Mouse (Mus musculus): Measurements from ENCODE around the gene Mef2a. TPM values are rescaled to one million over a fixed set of nuclear protein-coding genes. Genes with fewer than 3 reads are reported as not detected.

Gene Mef2a
- polyA plus RNA-seq, 1 experiment, result 66.6 TPM

GRCm38 (mm10) chr7:67211341-67211740 lies 161.3 kb downstream of the Mef2a start:
- DNase-seq, result no peak

GRCm38 (mm10) chr7:67210004-67210833 lies 162.4 kb downstream of the Mef2a start:
- TF ChIP-seq CTCF (IDR thresholded peaks at IDR 0.05; ENCODE audit: borderline replicate concordance, control insufficient read depth, extremely low read depth, insufficient read depth, low read length, poor library complexity), result no peak
- TF ChIP-seq POLR2A (IDR thresholded peaks at IDR 0.05; ENCODE audit: control insufficient read depth, extremely low read depth, insufficient read depth, low read length, poor library complexity), result no peak
- Histone ChIP-seq H3K4me1 (replicated peaks; ENCODE audit: control insufficient read depth, insufficient read depth, low read length) (no peaks in the 10 kb centered on the region), H3K27ac (ENCODE audit: control insufficient read depth, insufficient read depth, low read length) (no peak overlapping the region), H3K27me3 (ENCODE audit: control insufficient read depth, insufficient read depth, low read length) (no peaks in the 10 kb centered on the region), H3K36me3 (ENCODE audit: control insufficient read depth, insufficient read depth, low read length) (no peaks in the 10 kb centered on the region), H3K4me3 (ENCODE audit: control insufficient read depth, insufficient read depth, low read length) (no peak overlapping the region)
- DNase-seq, result no peak
- 72% methylated on average over 6 of the region's 6 CpGs for WGBS

More at GRCm38 (mm10) chr7:67211341-67211740, 161.3 kb downstream of the Mef2a start:
- TF ChIP-seq POLR2A (IDR thresholded peaks at IDR 0.05; ENCODE audit: control insufficient read depth, extremely low read depth, insufficient read depth, low read length, poor library complexity), result no peak
- 86% methylated on average over 6 of the region's 6 CpGs for WGBS
- Histone ChIP-seq H3K4me1 (replicated peaks; ENCODE audit: control insufficient read depth, insufficient read depth, low read length) (no peaks in the 10 kb centered on the region), H3K27ac (ENCODE audit: control insufficient read depth, insufficient read depth, low read length) (no peak overlapping the region), H3K4me3 (ENCODE audit: control insufficient read depth, insufficient read depth, low read length) (no peak overlapping the region), H3K27me3 (ENCODE audit: control insufficient read depth, insufficient read depth, low read length) (no peaks in the 10 kb centered on the region), H3K36me3 (ENCODE audit: control insufficient read depth, insufficient read depth, low read length) (no peaks in the 10 kb centered on the region)

DNA sequence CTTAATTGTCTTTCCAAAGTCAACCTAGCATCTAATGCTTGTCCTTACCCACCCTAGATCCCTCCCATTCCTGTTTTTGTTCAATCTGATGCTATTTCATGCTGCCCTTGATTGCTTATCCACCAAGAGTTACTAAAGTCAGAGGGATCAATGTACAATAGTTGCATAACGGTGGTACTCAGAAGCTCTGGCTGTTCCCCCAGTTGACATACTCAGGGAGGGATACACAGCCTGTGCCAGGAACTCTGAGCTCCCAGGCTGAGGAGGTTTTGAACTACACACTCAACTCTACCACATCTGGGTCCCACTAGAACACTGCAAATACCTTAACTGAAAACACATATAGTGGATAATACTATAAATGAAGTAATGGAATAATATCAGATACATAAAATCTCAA lies 164.3 kb downstream of the Mef2a start:
- no peak for TF ChIP-seq CTCF (IDR thresholded peaks at IDR 0.05; ENCODE audit: borderline replicate concordance, control insufficient read depth, extremely low read depth, insufficient read depth, low read length, poor library complexity)
- DNase-seq, result no peak
- WGBS, result 94% methylated on average over 1 of the region's 1 CpGs
- Histone ChIP-seq H3K36me3 (ENCODE audit: control insufficient read depth, insufficient read depth, low read length) (no peaks in the 10 kb centered on the region), H3K27ac (ENCODE audit: control insufficient read depth, insufficient read depth, low read length) (no peak overlapping the region), H3K4me3 (ENCODE audit: control insufficient read depth, insufficient read depth, low read length) (no peak overlapping the region), H3K27me3 (ENCODE audit: control insufficient read depth, insufficient read depth, low read length) (no peaks in the 10 kb centered on the region), H3K4me1 (replicated peaks; ENCODE audit: control insufficient read depth, insufficient read depth, low read length) (no peaks in the 10 kb centered on the region)

DNA sequence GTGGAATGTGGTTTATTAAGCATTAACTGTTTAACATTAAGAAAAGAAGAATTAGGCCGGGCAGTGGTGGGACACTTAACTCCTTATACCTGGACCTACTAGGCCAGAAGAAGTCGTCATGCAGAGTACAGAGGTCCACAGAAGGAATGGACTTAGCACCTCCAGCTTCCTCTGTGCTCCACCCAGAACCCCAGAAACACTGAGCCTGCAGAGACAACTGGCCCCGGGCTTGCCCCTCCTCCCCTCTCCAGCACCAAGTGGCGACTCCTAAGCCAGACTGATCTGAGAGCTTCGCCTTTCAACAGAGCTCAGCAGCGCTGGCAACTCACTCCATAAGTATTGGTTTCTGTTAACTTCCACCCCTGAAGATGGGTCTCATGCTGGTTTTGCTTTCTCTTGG lies 165.0 kb downstream of the Mef2a start:
- H3K4me1 ChIP-seq (replicated peaks; ENCODE audit: control insufficient read depth, insufficient read depth, low read length), result no peaks in the 10 kb centered on the region
- no peak overlapping the region for H3K4me3 ChIP-seq (ENCODE audit: control insufficient read depth, insufficient read depth, low read length)
- TF ChIP-seq CTCF (IDR thresholded peaks at IDR 0.05; ENCODE audit: borderline replicate concordance, control insufficient read depth, extremely low read depth, insufficient read depth, low read length, poor library complexity) (no peak), POLR2A (IDR thresholded peaks at IDR 0.05; ENCODE audit: control insufficient read depth, extremely low read depth, insufficient read depth, low read length, poor library complexity) (no peak)
- H3K27ac ChIP-seq (ENCODE audit: control insufficient read depth, insufficient read depth, low read length), result no peak overlapping the region
- DNase-seq, result no peak
- H3K27me3 ChIP-seq (ENCODE audit: control insufficient read depth, insufficient read depth, low read length), result no peaks in the 10 kb centered on the region
- WGBS, result 76% methylated on average over 6 of the region's 6 CpGs
- no peaks in the 10 kb centered on the region for H3K36me3 ChIP-seq (ENCODE audit: control insufficient read depth, insufficient read depth, low read length)

GRCm38 (mm10) chr7:67206496-67206895 lies 166.2 kb downstream of the Mef2a start:
- no peak overlapping the region for H3K4me3 ChIP-seq (ENCODE audit: control insufficient read depth, insufficient read depth, low read length)
- no peak for TF ChIP-seq CTCF (IDR thresholded peaks at IDR 0.05; ENCODE audit: borderline replicate concordance, control insufficient read depth, extremely low read depth, insufficient read depth, low read length, poor library complexity)
- no peak for TF ChIP-seq POLR2A (IDR thresholded peaks at IDR 0.05; ENCODE audit: control insufficient read depth, extremely low read depth, insufficient read depth, low read length, poor library complexity)
- H3K36me3 ChIP-seq (ENCODE audit: control insufficient read depth, insufficient read depth, low read length), result no peaks in the 10 kb centered on the region
- WGBS, result 72% methylated on average over 10 of the region's 10 CpGs
- no peaks in the 10 kb centered on the region for H3K27me3 ChIP-seq (ENCODE audit: control insufficient read depth, insufficient read depth, low read length)
- no peak for DNase-seq
- H3K4me1 ChIP-seq (replicated peaks; ENCODE audit: control insufficient read depth, insufficient read depth, low read length), result no peaks in the 10 kb centered on the region
- H3K27ac ChIP-seq (ENCODE audit: control insufficient read depth, insufficient read depth, low read length), result no peak overlapping the region

DNA sequence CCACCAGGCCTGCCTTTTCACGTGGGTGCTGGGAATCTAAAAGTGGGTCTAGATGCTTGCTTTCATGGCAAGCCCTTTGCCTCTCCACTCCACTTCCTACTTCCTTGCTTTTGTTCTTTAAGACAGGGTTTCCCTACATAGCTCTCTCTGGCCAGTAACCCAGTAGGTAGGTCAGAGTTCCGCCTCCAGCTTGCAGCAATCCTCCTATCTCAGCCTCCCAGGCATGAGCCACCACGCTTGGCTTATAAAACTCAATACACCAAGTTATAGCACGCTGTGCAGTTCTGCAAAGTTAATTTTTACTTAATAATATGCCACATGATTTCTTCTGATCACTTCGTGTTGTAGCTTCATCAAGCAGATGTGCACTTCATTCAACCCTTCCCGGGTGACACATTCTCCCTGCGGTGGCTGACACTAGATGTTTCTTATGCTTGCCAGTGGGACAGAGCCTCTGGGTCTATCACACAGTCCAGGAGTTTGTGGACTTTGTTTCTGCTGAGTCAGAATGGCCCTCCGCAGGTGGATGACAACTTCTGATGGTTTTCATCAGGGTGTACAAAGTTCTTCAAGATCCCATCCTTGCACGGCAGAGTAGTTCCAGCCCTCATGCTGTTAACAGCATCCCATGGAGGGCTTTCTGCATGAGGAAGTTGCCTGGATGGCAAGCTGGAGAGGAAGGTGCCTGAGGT lies 166.8 kb downstream of the Mef2a start:
- 87% methylated on average over 9 of the region's 9 CpGs for WGBS
- Histone ChIP-seq H3K4me1 (replicated peaks; ENCODE audit: control insufficient read depth, insufficient read depth, low read length) (no peaks in the 10 kb centered on the region), H3K36me3 (ENCODE audit: control insufficient read depth, insufficient read depth, low read length) (no peaks in the 10 kb centered on the region), H3K4me3 (ENCODE audit: control insufficient read depth, insufficient read depth, low read length) (no peak overlapping the region), H3K27ac (ENCODE audit: control insufficient read depth, insufficient read depth, low read length) (no peak overlapping the region), H3K27me3 (ENCODE audit: control insufficient read depth, insufficient read depth, low read length) (no peaks in the 10 kb centered on the region)
- no peak for DNase-seq
- TF ChIP-seq POLR2A (IDR thresholded peaks at IDR 0.05; ENCODE audit: control insufficient read depth, extremely low read depth, insufficient read depth, low read length, poor library complexity), result no peak
- no peak for TF ChIP-seq CTCF (IDR thresholded peaks at IDR 0.05; ENCODE audit: borderline replicate concordance, control insufficient read depth, extremely low read depth, insufficient read depth, low read length, poor library complexity)
